Mouse (Mus musculus) midbrain, embryonic 12.5 days (tissue): ENCODE data around the gene 4933428G20Rik. TPM values are rescaled to one million over a fixed set of nuclear protein-coding genes. Genes with fewer than 3 reads are reported as not detected.

Experiments
- ATAC-seq: fragments of 200-750 bp; cut with Nextera tagmentation; 2 replicates; pipeline ENCODE4 v1.8.0; 2017; ENCODE audit warnings: low read depth, moderate TSS enrichment, moderate library complexity; ENCODE audit not compliant: low FRiP score
- H3K27ac ChIP-seq: fragments of 300-500 bp; sonication (generic); replicated peaks from 2 replicates; pipeline ENCODE4 v1.5.1; 2016; ENCODE audit warnings: mild to moderate bottlenecking
- H3K27me3 ChIP-seq: fragments of 300-500 bp; sonication (generic); 2 replicates; pipeline ENCODE4 v1.6.1; 2016; ENCODE audit warnings: mild to moderate bottlenecking
- H3K36me3 ChIP-seq: fragments of 300-500 bp; sonication (generic); 2 replicates; pipeline ENCODE4 v1.6.1; 2016
- H3K4me1 ChIP-seq: fragments of 300-500 bp; sonication (generic); 2 replicates; pipeline ENCODE4 v1.6.1; 2016
- H3K4me2 ChIP-seq: fragments of 300-500 bp; sonication (generic); replicated peaks from 2 replicates; pipeline ENCODE4 v1.6.1; 2016; ENCODE audit warnings: mild to moderate bottlenecking, moderate library complexity
- H3K4me3 ChIP-seq: fragments of 300-500 bp; sonication (generic); 2 replicates; pipeline ENCODE4 v1.5.1; 2016; ENCODE audit warnings: mild to moderate bottlenecking
- H3K9ac ChIP-seq: fragments of 300-500 bp; sonication (generic); replicated peaks from 2 replicates; pipeline ENCODE4 v1.6.1; 2016; ENCODE audit warnings: mild to moderate bottlenecking, moderate library complexity
- H3K9me3 ChIP-seq: fragments of 300-500 bp; sonication (generic); 2 replicates; pipeline ENCODE4 v1.6.1; 2016; ENCODE audit warnings: mild to moderate bottlenecking
- WGBS: fragments of 180-500 bp; shearing (Covaris S2); methylation state at CpG from one replicate; pipeline ENCODE4 v1.1.7; 2016; 5-methylcytosine and 5-hydroxymethylcytosine counted together
- polyA plus RNA-seq: library from polyadenylated mRNA; unstranded; fragments of >200 nt; fragmentation: Nextera tagmentation; extraction: Ambion mirVana; gene quantifications from 2 replicates; pipeline ENCODE4 v1.2.1, GENCODE M21; 2016

4933428G20Rik gene
- polyA plus RNA-seq, 1 experiment from 2014 or later: 0.84 TPM

DNA sequence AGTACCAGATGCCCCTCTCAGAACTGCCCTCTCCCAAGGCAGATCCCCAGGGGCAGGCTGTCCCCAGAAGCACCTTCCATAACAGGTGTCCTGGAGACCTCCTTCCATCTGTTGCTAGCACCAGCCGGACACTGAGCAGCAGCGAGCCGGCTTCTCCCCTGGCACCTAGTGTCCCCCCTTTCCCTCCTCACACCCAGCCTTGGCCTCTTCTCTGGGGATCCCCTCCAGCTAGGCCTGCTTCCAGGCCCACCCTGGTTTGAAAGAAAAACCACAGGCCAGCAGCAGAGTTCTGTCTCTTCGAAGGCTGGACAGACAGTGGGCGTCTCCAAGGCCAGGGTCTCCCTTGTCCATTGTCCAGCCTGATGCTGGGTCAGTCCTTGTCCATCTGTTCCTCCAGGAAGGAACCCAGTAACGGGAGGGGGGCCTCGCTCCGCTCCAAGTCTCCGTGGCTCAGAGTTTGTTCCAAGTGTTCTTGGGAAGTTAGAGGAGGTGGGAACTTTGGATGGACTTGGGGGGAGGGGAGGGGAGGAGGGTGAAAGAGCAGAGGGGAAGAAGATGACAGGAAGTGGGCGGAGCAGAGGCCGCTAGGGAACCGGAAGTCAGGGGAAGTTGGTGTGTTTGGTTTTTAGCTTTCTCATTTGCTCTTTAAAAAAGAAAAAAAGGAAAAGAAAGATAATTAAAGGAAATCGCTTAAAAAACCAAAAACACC is 11.7 kb upstream of the 4933428G20Rik start:
- H3K4me2 ChIP-seq: no peak overlapping the region
- H3K36me3 ChIP-seq: peaks cover 24% of the 10 kb centered on the region
- ATAC-seq: no peak
- no peak overlapping the region for H3K4me3 ChIP-seq
- no peak overlapping the region for H3K9ac ChIP-seq
- peaks cover 22% of the 10 kb centered on the region for H3K4me1 ChIP-seq
- no peaks in the 10 kb centered on the region for H3K27me3 ChIP-seq
- WGBS: 52% methylated on average over 13 of the region's 13 CpGs
- H3K27ac ChIP-seq: 0 out of 2 replicates have a peak overlapping the region, but pooled peaks have one; percentile 43
- H3K9me3 ChIP-seq: no peaks in the 10 kb centered on the region

DNA sequence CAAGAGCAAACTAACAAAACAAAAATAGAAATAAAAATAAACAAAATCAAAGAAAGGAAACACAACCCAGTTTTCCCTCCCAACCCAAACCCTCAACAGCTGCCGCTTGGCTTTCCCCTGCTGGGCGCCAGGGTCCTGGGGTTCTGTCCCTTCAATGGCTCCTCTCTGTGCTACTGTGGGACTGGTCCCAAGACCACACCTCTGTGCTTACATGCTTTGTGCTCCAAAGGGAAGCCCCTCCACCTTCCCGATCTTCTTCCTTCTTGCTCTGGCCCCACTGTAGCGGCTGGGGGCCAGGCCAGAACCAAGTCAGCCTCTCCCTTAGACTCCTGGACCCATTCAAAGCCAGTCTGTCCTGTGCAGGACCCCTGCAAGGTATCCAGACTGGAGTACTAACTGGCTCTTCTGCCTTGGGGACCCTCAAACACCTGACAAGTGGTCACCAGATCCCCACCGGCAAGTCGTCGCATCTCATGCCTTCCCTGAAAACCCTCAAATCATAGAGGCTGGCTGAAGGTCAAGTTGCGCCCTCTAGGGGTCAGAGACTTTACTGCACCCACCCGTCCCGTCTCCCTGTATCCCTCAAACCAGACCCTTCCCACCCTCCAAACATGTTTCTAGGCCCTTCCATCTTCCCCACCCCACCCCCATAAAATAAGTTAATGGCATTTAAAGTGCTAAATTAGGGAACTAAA is 11.0 kb upstream of the 4933428G20Rik start:
- Histone ChIP-seq H3K4me2 (no peak overlapping the region), H3K4me3 (no peak overlapping the region), H3K4me1 (peaks cover 22% of the 10 kb centered on the region), H3K9ac (no peak overlapping the region), H3K36me3 (peaks cover 19% of the 10 kb centered on the region), H3K9me3 (no peaks in the 10 kb centered on the region), H3K27me3 (no peaks in the 10 kb centered on the region), H3K27ac (no peak overlapping the region)
- no peak for ATAC-seq
- WGBS: 24% methylated on average over 10 of the region's 10 CpGs

DNA sequence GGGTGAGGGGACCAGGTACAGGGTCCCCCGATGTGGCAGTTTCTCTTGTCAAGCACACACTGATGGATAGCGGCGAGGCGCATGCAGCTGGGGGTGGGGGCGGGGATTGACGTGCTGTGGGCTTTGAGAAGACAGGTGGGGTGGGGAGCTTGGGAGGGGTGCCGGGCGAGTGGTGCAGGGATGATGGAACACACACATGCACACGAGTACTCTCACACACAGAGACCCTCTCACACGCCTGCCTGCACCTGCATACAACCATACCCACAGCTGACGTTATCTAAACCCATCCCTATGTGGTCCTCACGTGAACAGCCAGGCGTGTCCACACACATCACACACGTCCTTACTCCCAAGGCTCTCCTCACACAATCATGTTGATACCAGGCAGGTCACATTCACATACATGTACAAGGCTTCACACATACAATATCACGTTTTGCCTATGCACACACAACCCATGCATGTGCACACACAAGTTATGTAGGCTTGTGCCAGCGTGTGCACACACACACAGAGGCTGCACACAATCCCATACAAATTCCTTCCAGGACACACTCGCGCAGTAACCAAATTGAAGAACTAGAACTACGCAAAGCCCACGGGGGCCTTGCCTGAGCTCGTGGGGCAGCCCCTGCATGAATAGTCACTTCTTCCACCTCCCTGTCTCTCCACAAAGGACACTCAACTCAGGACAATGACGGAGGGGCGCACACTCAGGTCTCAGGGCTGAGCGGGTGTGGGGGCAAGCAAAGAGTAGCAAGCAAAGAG is 9.8 kb upstream of the 4933428G20Rik start:
- no peak for ATAC-seq
- Histone ChIP-seq H3K36me3 (peaks cover 7% of the 10 kb centered on the region), H3K4me3 (no peak overlapping the region), H3K27me3 (no peaks in the 10 kb centered on the region; the same call in 1 of the 2 replicates), H3K4me2 (no peak overlapping the region), H3K9me3 (no peaks in the 10 kb centered on the region), H3K27ac (0 out of 2 replicates have a peak overlapping the region, but pooled peaks have one; percentile 20), H3K4me1 (peaks cover 22% of the 10 kb centered on the region), H3K9ac (no peak overlapping the region)
- WGBS: 58% methylated on average over 24 of the region's 24 CpGs

DNA sequence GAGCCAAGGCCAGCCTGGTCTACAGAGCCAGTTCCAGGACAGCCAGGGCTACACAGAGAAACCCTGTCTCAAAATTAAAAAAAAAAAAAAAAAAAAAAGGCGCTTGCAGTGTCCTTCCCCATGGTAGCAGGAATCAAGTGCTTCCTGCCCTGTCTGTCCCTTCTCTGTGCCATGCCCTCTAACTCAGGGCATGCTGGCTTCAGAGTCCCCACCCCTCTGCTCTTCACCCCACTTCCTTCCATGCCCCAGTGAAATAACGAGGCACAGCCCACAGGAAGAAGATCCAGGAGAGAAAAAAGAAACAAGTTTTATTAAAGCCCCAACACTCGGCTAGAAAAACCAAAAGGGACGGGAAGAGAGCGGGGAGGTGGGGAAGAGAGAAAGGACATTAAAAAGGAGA is 8.9 kb upstream of the 4933428G20Rik start:
- Histone ChIP-seq H3K4me3 (no peak overlapping the region), H3K27me3 (no peaks in the 10 kb centered on the region; the same call in 1 of the 2 replicates), H3K4me2 (no peak overlapping the region), H3K9ac (no peak overlapping the region), H3K36me3 (no peaks in the 10 kb centered on the region), H3K9me3 (no peaks in the 10 kb centered on the region), H3K27ac (no peak overlapping the region), H3K4me1 (peaks cover 22% of the 10 kb centered on the region)
- 66% methylated on average over 5 of the region's 5 CpGs for WGBS
- ATAC-seq: no peak

DNA sequence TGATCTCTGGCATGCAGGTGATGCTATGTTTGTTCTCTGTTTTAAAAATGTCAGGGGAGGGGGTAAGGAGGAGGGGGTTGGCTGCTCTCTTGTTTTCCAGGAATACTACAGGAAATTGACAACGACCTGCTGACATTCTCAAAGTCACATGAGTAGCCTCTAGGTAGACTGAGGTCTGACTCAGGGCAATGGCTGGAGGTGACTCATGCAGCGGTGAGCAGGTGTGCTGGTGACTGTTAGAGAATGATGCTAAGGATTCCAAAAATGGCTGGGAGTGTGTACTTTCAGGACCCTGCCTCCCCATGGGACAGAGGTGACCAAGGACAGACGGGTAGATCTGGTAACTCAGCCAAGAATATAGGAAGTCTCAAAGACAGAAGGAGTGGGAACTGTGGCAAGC is 8.1 kb upstream of the 4933428G20Rik start:
- no peak overlapping the region for H3K4me2 ChIP-seq
- H3K4me3 ChIP-seq: no peak overlapping the region
- H3K27me3 ChIP-seq: no peaks in the 10 kb centered on the region; the same call in none of the 2 replicates
- ATAC-seq: no peak
- H3K36me3 ChIP-seq: no peaks in the 10 kb centered on the region
- H3K9me3 ChIP-seq: no peaks in the 10 kb centered on the region
- H3K4me1 ChIP-seq: peaks cover 20% of the 10 kb centered on the region
- H3K27ac ChIP-seq: no peak overlapping the region
- WGBS: 83% methylated on average over 3 of the region's 3 CpGs
- no peak overlapping the region for H3K9ac ChIP-seq

DNA sequence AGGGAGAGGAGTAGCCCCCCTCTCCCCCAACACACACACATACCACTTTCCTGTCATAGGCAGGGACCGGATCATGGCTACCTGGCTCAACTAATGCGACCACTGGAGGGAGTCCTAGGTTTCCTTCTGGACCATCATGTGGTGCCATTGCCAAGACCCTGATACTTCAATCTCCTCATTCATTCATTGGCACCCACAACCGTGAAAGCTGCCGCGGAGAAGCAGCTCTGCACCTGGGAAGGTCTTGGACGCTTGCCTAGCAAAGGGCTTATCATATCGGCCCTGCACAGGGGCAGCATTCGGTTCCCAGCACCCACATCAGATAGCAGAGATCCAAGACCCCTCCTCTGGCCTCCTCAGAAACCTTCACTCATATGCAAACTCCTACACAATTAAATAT is 6.2 kb upstream of the 4933428G20Rik start:
- Histone ChIP-seq H3K36me3 (no peaks in the 10 kb centered on the region), H3K9me3 (no peaks in the 10 kb centered on the region), H3K4me2 (no peak overlapping the region), H3K4me1 (peaks cover 19% of the 10 kb centered on the region), H3K4me3 (no peak overlapping the region), H3K27me3 (peaks cover 18% of the 10 kb centered on the region), H3K27ac (no peak overlapping the region), H3K9ac (no peak overlapping the region)
- WGBS: 57% methylated on average over 8 of the region's 8 CpGs
- ATAC-seq: no peak

DNA sequence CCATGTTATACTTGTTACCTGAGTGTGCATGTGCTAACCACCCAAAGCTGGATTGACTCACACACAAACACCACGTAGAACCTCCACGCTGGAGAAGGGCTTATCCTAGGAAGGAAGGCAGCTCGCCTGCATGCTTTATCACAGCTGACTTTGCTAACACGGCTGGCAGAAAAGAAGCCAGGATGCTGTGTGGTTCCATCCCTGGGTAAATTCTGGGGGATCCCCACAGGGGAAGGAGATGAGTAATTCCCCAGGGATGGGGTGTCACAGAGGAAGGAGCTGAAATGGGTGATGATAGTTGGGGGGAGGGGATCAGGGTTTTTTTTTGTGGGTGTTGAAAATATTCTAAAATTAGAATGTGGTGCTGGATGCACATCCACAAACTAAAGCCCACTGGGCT is 5.6 kb upstream of the 4933428G20Rik start:
- no peaks in the 10 kb centered on the region for H3K9me3 ChIP-seq

DNA sequence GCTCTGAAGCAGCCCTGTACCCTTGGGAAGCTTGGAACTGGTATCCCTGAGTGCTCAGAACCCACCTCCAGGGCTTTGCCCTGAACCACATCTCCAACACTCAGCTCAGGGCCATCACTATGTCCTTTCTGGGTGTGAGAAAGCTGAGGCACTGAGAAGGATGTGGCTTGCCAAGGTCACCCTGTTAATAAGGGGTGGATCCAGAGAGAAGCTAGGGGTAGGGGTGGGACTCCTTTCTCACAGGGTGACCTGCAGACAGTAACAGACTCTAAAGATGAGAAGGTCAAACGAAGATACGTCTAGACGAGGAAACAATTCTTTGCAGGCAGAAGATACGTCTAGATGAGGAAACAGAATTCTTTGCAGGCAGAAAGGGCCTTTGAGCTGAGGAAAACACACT is 2.7 kb upstream of the 4933428G20Rik start:
- 82% methylated on average over 4 of the region's 4 CpGs for WGBS
- Histone ChIP-seq H3K27me3 (peaks cover 52% of the 10 kb centered on the region), H3K9me3 (peaks cover 4% of the 10 kb centered on the region; the same call in 1 of the 2 replicates), H3K9ac (no peak overlapping the region), H3K4me3 (no peak overlapping the region), H3K4me2 (no peak overlapping the region), H3K27ac (no peak overlapping the region), H3K36me3 (no peaks in the 10 kb centered on the region), H3K4me1 (peaks cover 19% of the 10 kb centered on the region)
- no peak for ATAC-seq

More for the DNA sequence above, 5.6 kb upstream of the 4933428G20Rik start:
- H3K4me2 ChIP-seq: no peak overlapping the region
- H3K36me3 ChIP-seq: no peaks in the 10 kb centered on the region
- H3K27ac ChIP-seq: no peak overlapping the region
- H3K27me3 ChIP-seq: peaks cover 23% of the 10 kb centered on the region
- WGBS: 82% methylated on average over 4 of the region's 4 CpGs
- no peak for ATAC-seq
- H3K9ac ChIP-seq: no peak overlapping the region
- H3K4me3 ChIP-seq: no peak overlapping the region
- H3K4me1 ChIP-seq: peaks cover 20% of the 10 kb centered on the region

DNA sequence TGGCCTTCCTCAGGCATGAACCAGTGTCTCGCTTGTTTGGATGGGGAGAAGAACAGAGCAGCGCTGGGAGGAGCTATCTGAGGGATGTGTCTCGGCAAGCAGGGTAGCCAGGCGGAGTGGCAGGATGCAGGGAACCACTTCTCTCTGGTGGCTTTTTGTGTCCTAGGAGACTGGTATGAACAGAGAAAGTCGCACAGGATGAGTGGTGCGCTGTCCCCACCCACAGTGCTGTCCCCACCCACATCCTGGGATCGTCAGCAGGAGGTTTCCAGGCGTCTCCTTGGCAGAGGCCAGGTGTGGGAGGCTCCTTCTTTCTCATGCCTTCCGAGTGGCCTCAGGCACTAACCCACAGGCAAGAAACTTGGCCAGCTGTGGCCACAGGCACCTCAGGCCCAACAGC is 2.2 kb upstream of the 4933428G20Rik start:
- no peaks in the 10 kb centered on the region for H3K36me3 ChIP-seq
- no peak overlapping the region for H3K9ac ChIP-seq
- WGBS: 47% methylated on average over 9 of the region's 9 CpGs
- H3K9me3 ChIP-seq: peaks cover 4% of the 10 kb centered on the region; the same call in 1 of the 2 replicates
- H3K4me3 ChIP-seq: no peak overlapping the region
- peaks cover 19% of the 10 kb centered on the region for H3K4me1 ChIP-seq
- no peak overlapping the region for H3K4me2 ChIP-seq
- peaks cover 57% of the 10 kb centered on the region for H3K27me3 ChIP-seq
- no peak overlapping the region for H3K27ac ChIP-seq
- no peak for ATAC-seq

DNA sequence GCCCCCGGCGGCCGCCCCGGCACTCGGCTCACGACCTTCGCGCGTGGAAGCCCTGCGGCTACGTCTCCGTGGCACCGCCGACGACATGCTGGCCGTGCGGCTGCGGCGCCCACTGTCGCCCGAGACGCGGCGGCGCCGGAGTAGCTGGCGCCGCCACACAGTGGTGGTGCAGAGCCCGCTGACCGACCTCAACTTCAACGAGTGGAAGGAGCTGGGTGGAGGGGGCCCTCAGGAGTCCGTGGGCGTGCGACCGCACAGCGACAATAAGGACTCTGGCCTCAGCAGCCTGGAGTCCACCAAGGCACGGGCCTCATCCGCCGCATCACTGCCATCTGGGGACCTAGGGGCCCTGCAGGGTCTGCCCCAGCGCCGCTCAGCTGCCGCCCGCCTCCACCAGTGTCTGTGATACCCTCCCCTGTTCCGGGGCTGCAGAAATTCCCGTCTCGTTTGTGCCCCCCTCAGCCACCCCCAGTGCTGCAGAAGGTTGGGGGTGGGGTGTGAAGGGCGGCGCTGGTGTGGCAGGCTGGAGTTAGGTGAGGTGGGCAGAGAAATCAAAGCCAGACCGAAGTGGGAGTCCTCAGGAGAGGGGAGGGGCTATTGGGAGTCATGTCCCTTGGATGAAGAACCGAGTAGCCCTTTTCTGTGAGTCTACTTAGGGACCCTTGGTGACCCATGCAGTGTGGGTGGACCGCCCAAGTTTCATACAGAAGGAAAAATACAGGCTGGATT is 744 bp upstream of the 4933428G20Rik start:
- Histone ChIP-seq H3K4me2 (peak overlapping the region; percentile 70), H3K4me3 (peak overlapping the region; percentile 42), H3K4me1 (peaks cover 19% of the 10 kb centered on the region), H3K36me3 (no peaks in the 10 kb centered on the region), H3K9ac (peak overlapping the region; percentile 41), H3K27ac (no peak overlapping the region), H3K27me3 (peaks cover 62% of the 10 kb centered on the region), H3K9me3 (peaks cover 4% of the 10 kb centered on the region; the same call in 1 of the 2 replicates)
- ATAC-seq: 0 out of 2 replicates have a peak, but pooled peaks have one; percentile 47
- WGBS: 8% methylated on average over 51 of the region's 51 CpGs

DNA sequence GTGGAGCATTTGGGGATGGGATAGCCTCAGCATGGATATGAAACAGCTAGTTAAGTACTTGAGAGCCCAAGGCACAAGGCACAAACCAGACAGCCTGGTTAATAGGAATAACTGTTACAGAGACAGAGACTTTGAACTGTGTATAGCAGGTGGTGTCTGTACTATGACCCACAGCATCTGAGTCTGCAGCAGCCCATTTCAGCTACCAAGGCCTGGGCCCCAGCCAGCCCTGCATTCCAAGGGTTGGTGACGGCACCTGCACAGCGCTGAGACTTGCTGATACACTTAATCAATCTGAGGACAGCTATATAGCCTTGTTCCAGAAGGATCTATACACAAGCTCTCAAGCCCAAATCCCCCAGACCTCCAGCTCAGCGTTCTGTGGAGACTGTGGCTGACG is 2.6 kb downstream of the 4933428G20Rik start:
- peaks cover 57% of the 10 kb centered on the region for H3K27me3 ChIP-seq
- no peak overlapping the region for H3K27ac ChIP-seq
- 0 out of 2 replicates have a peak, but pooled peaks cover 6% of the 10 kb centered on the region for H3K36me3 ChIP-seq
- no peak overlapping the region for H3K4me2 ChIP-seq
- H3K9me3 ChIP-seq: peaks cover 4% of the 10 kb centered on the region; the same call in 1 of the 2 replicates
- H3K4me1 ChIP-seq: peaks cover 19% of the 10 kb centered on the region
- no peak overlapping the region for H3K9ac ChIP-seq
- H3K4me3 ChIP-seq: no peak overlapping the region
- WGBS: 93% methylated on average over 4 of the region's 4 CpGs
- ATAC-seq: no peak
